Mouse (Mus musculus) gastrocnemius, postnatal 10 days (tissue): ENCODE data around the gene Adgre4. TPM values are rescaled to one million over a fixed set of nuclear protein-coding genes. Genes with fewer than 3 reads are reported as not detected.

Experiments
- total RNA-seq, 2 experiments: library from RNA; stranded (reverse); gene quantifications; 2 replicates each; pipeline ENCODE4 v1.2.3; 2021

The Adgre4 gene
- total RNA-seq, 2 experiments from 2014 or later: 0.14 to 0.29 TPM

Other genes with a start within 250 kb of the Adgre4 start
- not detected for gene Vmn2r118, start 124.8 kb upstream of the Adgre4 start, total RNA-seq
- 1 to 10 TPM; 2.9 to 3.6 TPM for gene Pot1b, start 37.4 kb upstream of the Adgre4 start, total RNA-seq
- gene Zfp119a, start 128.9 kb downstream of the Adgre4 start, total RNA-seq: 1 to 10 TPM; 4.2 to 5.1 TPM
- 1 to 10 TPM; 3.6 to 4.5 TPM for gene Zfp959, start 142.1 kb downstream of the Adgre4 start, total RNA-seq
- gene Zfp119b, start 199.5 kb downstream of the Adgre4 start, total RNA-seq: 1 to 10 TPM; 3.5 to 4.0 TPM
- 1 to 10 TPM in 1 of 2 experiments, under 1 TPM in 1; 0.75 to 1.6 TPM for gene Ebi3, start 202.7 kb downstream of the Adgre4 start, total RNA-seq
- 10 to 100 TPM; 11.1 to 11.6 TPM for gene Yju2, start 209.1 kb downstream of the Adgre4 start, total RNA-seq
- gene Shd, start 220.5 kb downstream of the Adgre4 start, total RNA-seq: 1 to 10 TPM in 1 of 2 experiments, under 1 TPM in 1; 0.87 to 1.2 TPM
- gene Fsd1, start 236.5 kb downstream of the Adgre4 start, total RNA-seq: 1 to 10 TPM in 1 of 2 experiments, under 1 TPM in 1; 0.49 to 1.0 TPM